Mouse (Mus musculus) monocyte, adult 2 months (primary cell): Measurements from ENCODE around the gene Il24.

Experiments
- DNase-seq, 2 experiments: peaks; one replicate each; pipeline ENCODE4 v3.0.0; 2022; ENCODE audit warnings: low spot score in 2 of 2, low read depth in 1 of 2

The Il24 gene

GRCm38 (mm10) chr1:130887354-130887753 lies at the start of gene Il24:
Gene Il24 (minus strand): TSS chr1:130887454.
- DNase-seq, result no peak

- DNase-seq, result no peak
Observed at GRCm38 (mm10) chr1:130936351-130936750, 49.1 kb upstream of the Il24 start.

- no peak for DNase-seq
Observed at GRCm38 (mm10) chr1:130926484-130926883, 39.2 kb upstream of the Il24 start.

- no peak for DNase-seq
Observed at GRCm38 (mm10) chr1:130918323-130918980, 31.2 kb upstream of the Il24 start.

- DNase-seq, result no peak
Observed at GRCm38 (mm10) chr1:130911401-130912010, 24.3 kb upstream of the Il24 start, which contains the start of gene Il20. Gene Il20 (minus strand): TSS chr1:130911451.

GRCm38 (mm10) chr1:130902505-130902904 lies 15.3 kb upstream of the Il24 start:
- no peak for DNase-seq

- no peak for DNase-seq
Observed at GRCm38 (mm10) chr1:130894468-130894867, 7.2 kb upstream of the Il24 start.

- DNase-seq, result no peak
Observed at GRCm38 (mm10) chr1:130893329-130894040, 6.2 kb upstream of the Il24 start.

- no peak for DNase-seq
Observed at GRCm38 (mm10) chr1:130892446-130892845, 5.2 kb upstream of the Il24 start.

GRCm38 (mm10) chr1:130883146-130883545 lies 4.1 kb downstream of the Il24 start:
- DNase-seq, result no peak

GRCm38 (mm10) chr1:130879927-130880326 lies 7.3 kb downstream of the Il24 start:
- no peak for DNase-seq

GRCm38 (mm10) chr1:130877889-130878614 lies 9.2 kb downstream of the Il24 start:
- DNase-seq, result no peak

GRCm38 (mm10) chr1:130876931-130877509 lies 10.2 kb downstream of the Il24 start:
- no peak for DNase-seq

GRCm38 (mm10) chr1:130875910-130876309 lies 11.3 kb downstream of the Il24 start:
- DNase-seq, result no peak

GRCm38 (mm10) chr1:130875139-130875538 lies 12.1 kb downstream of the Il24 start:
- DNase-seq, result no peak

- no peak for DNase-seq
Observed at GRCm38 (mm10) chr1:130872912-130873311, 14.3 kb downstream of the Il24 start.

GRCm38 (mm10) chr1:130865541-130866221 lies 21.6 kb downstream of the Il24 start, which contains the start of gene Fcmr:
Gene Fcmr (plus strand): TSS chr1:130865669.
- DNase-seq, result no peak

GRCm38 (mm10) chr1:130864741-130865140 lies 22.5 kb downstream of the Il24 start:
- DNase-seq, result no peak

- no peak for DNase-seq
Observed at GRCm38 (mm10) chr1:130864238-130864637, 23.0 kb downstream of the Il24 start.

- DNase-seq, result no peak
Observed at GRCm38 (mm10) chr1:130857456-130857855, 29.8 kb downstream of the Il24 start.

- no peak for DNase-seq
Observed at GRCm38 (mm10) chr1:130855723-130856122, 31.5 kb downstream of the Il24 start.
